In genomic region chr1:194334752-194335719, GRCm38 (mm10) we compare ENCODE assay signal across 9 mouse cellular contexts.
A peak's percentile ranks its signal among the peaks of the same experiment; 100 is the strongest.
DNase-seq lines count a peak whose midpoint lies in the region; ATAC-seq lines count a peak whose summit lies in the region.
"Had no signal": no experiment of that assay in that cellular context is flagged by ENCODE, and none has a peak within 500 bp of the region (broad histone marks: within the 10 kb centered on the region; RNA-seq: fewer than 3 reads in every experiment).

No protein-coding gene starts in this region.

- no peaks in the 10 kb centered on the region for H3K36me3 ChIP-seq in embryonic facial prominence, embryonic 14.5 days (ENCODE audit: control insufficient read depth, insufficient read depth, low read length)
- no peaks in the 10 kb centered on the region for H3K36me3 ChIP-seq in embryonic facial prominence, embryonic 10.5 days (replicated peaks)
- H3K36me3 ChIP-seq: heart, embryonic 13.5 days had no signal

- H3K9ac ChIP-seq in embryonic facial prominence, embryonic 14.5 days (ENCODE audit: low read depth, low read length): no peak overlapping the region
- H3K9ac ChIP-seq: heart, embryonic 13.5 days had no signal

- H3K4me1 ChIP-seq in embryonic facial prominence, embryonic 14.5 days (ENCODE audit: control insufficient read depth, insufficient read depth, low read length): 0 out of 2 replicates have a peak, but pooled peaks cover 3% of the 10 kb centered on the region
- peaks cover 18% of the 10 kb centered on the region for H3K4me1 ChIP-seq in embryonic facial prominence, embryonic 10.5 days

- no peaks in the 10 kb centered on the region for H3K27me3 ChIP-seq in embryonic facial prominence, embryonic 14.5 days (replicated peaks; ENCODE audit: control insufficient read depth, insufficient read depth, low read length)
- no peaks in the 10 kb centered on the region for H3K27me3 ChIP-seq in embryonic facial prominence, embryonic 10.5 days (replicated peaks; ENCODE audit: low read depth, poor library complexity, severe bottlenecking)

- no peaks in the 10 kb centered on the region for H3K9me3 ChIP-seq in embryonic facial prominence, embryonic 14.5 days (ENCODE audit: control insufficient read depth, low read length)
- no peaks in the 10 kb centered on the region for H3K9me3 ChIP-seq in embryonic facial prominence, embryonic 10.5 days
- H3K9me3 ChIP-seq: heart, embryonic 13.5 days had no signal

- H3K4me3 ChIP-seq in embryonic facial prominence, embryonic 14.5 days (ENCODE audit: low read depth, low read length): no peak overlapping the region
- no peak overlapping the region for H3K4me3 ChIP-seq in embryonic facial prominence, embryonic 10.5 days
- H3K4me3 ChIP-seq: heart, embryonic 13.5 days had no signal

- no peak for ATAC-seq in embryonic facial prominence, embryonic 14.5 days (ENCODE audit: low read depth)

- DNase-seq in embryonic facial prominence, embryonic 14.5 days (ENCODE audit: low spot score): peak; percentile 66
- no peak for DNase-seq in embryonic facial prominence, embryonic 10.5 days (ENCODE audit: low spot score)
- peak; percentile 14 for DNase-seq in testis, postnatal 14 days (ENCODE audit: low spot score)
- DNase-seq in testis, postnatal 10 days (ENCODE audit: low spot score): no peak
- DNase-seq in left cerebral cortex, adult 18-20 months (ENCODE audit: low spot score in 2 of 2): peak; percentile 45 to 53
- DNase-seq in right cerebral cortex, postnatal 25 days: peak; percentile 43
- no peak for DNase-seq in spleen, postnatal 10 days (ENCODE audit: low spot score in 2 of 2)
- DNase-seq in c-Kit-positive CD71-positive TER-119-positive erythroid progenitor cells, embryonic 14.5 days (ENCODE audit: low spot score): no peak

- no peak overlapping the region for H3K27ac ChIP-seq in embryonic facial prominence, embryonic 14.5 days (replicated peaks; ENCODE audit: low read depth, low read length)
- H3K27ac ChIP-seq in embryonic facial prominence, embryonic 10.5 days (replicated peaks): no peak overlapping the region
- H3K27ac ChIP-seq: heart, embryonic 13.5 days had no signal

- H3K4me2 ChIP-seq in embryonic facial prominence, embryonic 14.5 days (ENCODE audit: low read depth, low read length): no peak overlapping the region
- H3K4me2 ChIP-seq: heart, embryonic 13.5 days had no signal

- 58% methylated on average over 5 of the region's 5 CpGs for WGBS in embryonic facial prominence, embryonic 14.5 days
- 77% methylated on average over 5 of the region's 5 CpGs for WGBS in embryonic facial prominence, embryonic 10.5 days

Comparison
In these comparisons a context has a peak if more than half of its experiments do, and no peak if none do; other contexts are left out.
1. DNase-seq: peak in embryonic facial prominence, embryonic 14.5 days (single experiment), testis, postnatal 14 days (single experiment), left cerebral cortex, adult 18-20 months (2 of 2) and right cerebral cortex, postnatal 25 days (single experiment); none in embryonic facial prominence, embryonic 10.5 days (single experiment), testis, postnatal 10 days (single experiment), spleen, postnatal 10 days (0 of 2) and c-Kit-positive CD71-positive TER-119-positive erythroid progenitor cells, embryonic 14.5 days (single experiment).